Mouse (Mus musculus): ENCODE measurements around the gene Sox5. TPM values are rescaled to one million over a fixed set of nuclear protein-coding genes. Genes with fewer than 3 reads are reported as not detected.

Sox5 gene
- polyA plus RNA-seq, 1 experiment from 2014 or later = 61.5 TPM

DNA sequence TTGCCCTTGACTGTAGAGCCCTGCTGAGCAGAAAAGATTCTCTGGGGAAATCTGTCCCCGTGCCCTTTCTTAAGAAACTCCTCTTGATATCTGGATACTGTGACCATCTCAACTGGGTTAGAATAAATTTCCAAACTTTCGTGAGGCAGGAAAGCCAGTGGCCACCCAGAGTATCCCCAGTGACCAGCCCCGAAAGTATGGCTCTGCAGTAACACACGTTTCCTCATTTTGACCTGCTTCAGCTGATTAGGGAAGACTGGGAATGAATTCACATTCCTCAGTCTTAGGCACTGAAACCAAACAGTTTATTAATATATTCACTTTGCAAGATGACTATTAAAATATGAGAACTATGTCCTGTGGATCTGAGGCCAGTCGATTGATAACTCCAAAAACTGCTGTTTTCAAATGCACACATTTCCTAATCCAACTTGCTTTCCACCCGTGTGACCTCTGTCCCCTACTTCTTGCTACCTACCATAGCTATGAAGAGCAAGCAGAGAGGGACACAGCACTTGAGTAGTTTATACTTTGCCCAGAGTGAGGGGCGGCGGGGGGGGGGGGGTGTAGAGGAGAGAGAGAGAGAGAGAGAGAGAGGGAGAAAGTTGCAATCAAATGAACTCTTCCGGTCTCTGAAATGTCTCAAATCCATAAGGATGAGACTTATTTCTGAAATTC is 1.0 kb downstream of the Sox5 start:
- peak overlapping the region; percentile 76 for H3K4me3 ChIP-seq (ENCODE audit: low read depth, low read length)
- H3K27me3 ChIP-seq (ENCODE audit: control insufficient read depth, insufficient read depth, low read length) = peaks cover 2% of the 10 kb centered on the region; the same call in 1 of the 2 replicates
- 31% methylated on average over 9 of the region's 9 CpGs for WGBS
- no peaks in the 10 kb centered on the region for H3K36me3 ChIP-seq (ENCODE audit: control insufficient read depth, insufficient read depth, low read length)
- H3K9ac ChIP-seq (ENCODE audit: low read length) = peak overlapping the region; percentile 73; the same call in 1 of the 2 replicates
- H3K4me2 ChIP-seq (ENCODE audit: low read depth, low read length, severe bottlenecking) = peak overlapping the region; percentile 96
- no peak for DNase-seq (ENCODE audit: low spot score)
- peaks cover 4% of the 10 kb centered on the region for H3K4me1 ChIP-seq (replicated peaks; ENCODE audit: control insufficient read depth, insufficient read depth, low read length)
- H3K27ac ChIP-seq (ENCODE audit: low read depth, low read length) = no peak overlapping the region
- ATAC-seq (replicated peaks; ENCODE audit: low FRiP score) = no peak
- no peaks in the 10 kb centered on the region for H3K9me3 ChIP-seq (ENCODE audit: control insufficient read depth, low read length)

DNA sequence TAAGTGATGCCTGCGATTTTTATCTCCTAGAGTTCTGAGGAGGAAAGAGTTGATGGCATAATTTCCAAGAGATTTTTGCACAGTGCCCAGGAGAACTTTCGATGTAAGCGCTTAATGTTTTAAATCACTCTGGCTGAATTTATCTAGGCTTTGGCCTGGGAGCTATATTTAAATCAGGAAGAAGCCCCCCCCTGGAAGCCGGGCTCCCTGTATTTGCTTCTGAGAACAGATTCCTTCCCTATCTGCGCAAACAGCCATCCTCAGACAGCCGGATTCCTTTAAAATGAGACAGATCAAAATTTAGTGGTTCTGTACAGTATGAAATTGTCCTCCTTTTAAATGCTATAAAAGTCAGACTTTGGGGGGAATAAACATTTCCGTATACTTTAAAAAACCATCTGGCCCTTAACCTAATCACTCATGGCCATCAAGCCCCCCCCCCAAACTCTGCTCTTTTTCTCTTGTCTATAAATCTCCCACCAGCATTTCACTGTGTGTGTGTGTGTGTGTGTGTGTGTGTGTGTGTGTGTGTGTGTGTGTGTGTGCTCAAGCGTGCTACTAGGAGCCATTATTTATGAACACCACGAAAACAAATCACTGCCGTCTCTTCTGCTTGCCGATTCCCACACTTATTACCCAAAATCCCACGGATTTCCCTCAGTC is 1.7 kb downstream of the Sox5 start:
- H3K4me2 ChIP-seq (ENCODE audit: low read depth, low read length, severe bottlenecking) = peak overlapping the region; percentile 96; the same call in 1 of the 2 replicates
- no peaks in the 10 kb centered on the region for H3K9me3 ChIP-seq (ENCODE audit: control insufficient read depth, low read length)
- H3K9ac ChIP-seq (ENCODE audit: low read length) = no peak overlapping the region
- peak overlapping the region; percentile 5; the same call in 1 of the 2 replicates for H3K4me3 ChIP-seq (ENCODE audit: low read depth, low read length)
- no peak for ATAC-seq (replicated peaks; ENCODE audit: low FRiP score)
- no peaks in the 10 kb centered on the region for H3K36me3 ChIP-seq (ENCODE audit: control insufficient read depth, insufficient read depth, low read length)
- H3K27ac ChIP-seq (ENCODE audit: low read depth, low read length) = no peak overlapping the region
- peaks cover 2% of the 10 kb centered on the region; the same call in 1 of the 2 replicates for H3K27me3 ChIP-seq (ENCODE audit: control insufficient read depth, insufficient read depth, low read length)
- WGBS = 64% methylated on average over 12 of the region's 12 CpGs
- DNase-seq (ENCODE audit: low spot score) = no peak
- H3K4me1 ChIP-seq (replicated peaks; ENCODE audit: control insufficient read depth, insufficient read depth, low read length) = peaks cover 4% of the 10 kb centered on the region

DNA sequence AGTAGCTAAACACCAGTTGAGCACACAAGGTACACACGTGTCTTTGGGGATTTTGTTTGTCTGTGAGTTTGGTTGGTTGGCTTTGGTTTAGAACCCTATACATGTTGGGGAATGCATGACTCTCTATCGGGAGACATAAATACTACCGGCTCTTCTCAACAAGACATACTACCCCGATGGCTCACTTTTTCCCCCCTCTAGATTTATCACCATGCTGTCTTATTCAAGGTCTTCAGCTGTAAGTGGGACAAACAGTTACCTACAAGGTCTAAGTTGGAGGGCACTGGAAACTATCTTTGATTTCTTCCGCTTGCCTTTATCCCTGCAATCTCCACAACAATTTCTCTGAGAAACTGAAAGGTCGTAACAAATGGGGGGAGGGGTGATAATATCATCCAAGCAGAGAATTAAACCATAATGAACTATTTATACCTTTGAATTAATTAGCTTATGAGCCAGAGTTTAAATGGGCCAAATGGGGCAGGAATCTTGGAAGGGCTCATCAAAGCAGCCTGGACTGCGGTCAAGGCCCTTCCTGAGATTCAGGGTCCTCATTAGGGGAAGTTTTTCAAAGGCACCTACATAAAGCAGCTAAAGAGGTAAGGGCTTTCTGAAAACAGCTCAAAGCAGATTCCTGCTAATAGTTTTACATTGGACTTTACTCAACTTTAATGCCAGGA is 4.3 kb downstream of the Sox5 start:
- ATAC-seq (replicated peaks; ENCODE audit: low FRiP score) = no peak
- no peak for DNase-seq (ENCODE audit: low spot score)
- no peak overlapping the region for H3K27ac ChIP-seq (ENCODE audit: low read depth, low read length)
- H3K4me2 ChIP-seq (ENCODE audit: low read depth, low read length, severe bottlenecking) = no peak overlapping the region
- H3K27me3 ChIP-seq (ENCODE audit: control insufficient read depth, insufficient read depth, low read length) = no peaks in the 10 kb centered on the region
- H3K9ac ChIP-seq (ENCODE audit: low read length) = no peak overlapping the region
- WGBS = 82% methylated on average over 7 of the region's 7 CpGs
- H3K4me1 ChIP-seq (replicated peaks; ENCODE audit: control insufficient read depth, insufficient read depth, low read length) = peaks cover under 1% of the 10 kb centered on the region
- H3K36me3 ChIP-seq (ENCODE audit: control insufficient read depth, insufficient read depth, low read length) = no peaks in the 10 kb centered on the region
- H3K4me3 ChIP-seq (ENCODE audit: low read depth, low read length) = no peak overlapping the region
- H3K9me3 ChIP-seq (ENCODE audit: control insufficient read depth, low read length) = no peaks in the 10 kb centered on the region

DNA sequence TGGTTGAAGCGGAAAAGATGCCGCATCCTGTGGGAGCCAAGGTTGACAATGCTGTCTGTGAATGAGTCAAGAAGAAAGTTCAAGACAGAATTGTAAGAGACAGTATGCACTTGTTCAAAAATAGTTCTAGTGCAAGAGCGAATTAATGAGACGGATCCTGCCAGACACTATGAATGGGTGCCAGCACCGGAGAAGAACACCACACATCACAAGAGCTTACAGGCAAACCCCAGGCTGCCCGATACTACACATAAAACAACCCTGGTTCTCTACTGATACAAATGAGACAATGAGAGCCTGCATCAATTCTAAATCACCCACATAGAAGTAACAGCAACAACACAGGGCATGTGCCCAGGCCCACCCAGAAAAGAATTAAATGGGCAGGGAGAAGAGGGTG is 8.0 kb downstream of the Sox5 start:
- Histone ChIP-seq H3K4me1 (replicated peaks; ENCODE audit: control insufficient read depth, insufficient read depth, low read length) (0 out of 2 replicates have a peak, but pooled peaks cover 1% of the 10 kb centered on the region), H3K4me2 (ENCODE audit: low read depth, low read length, severe bottlenecking) (no peak overlapping the region), H3K27ac (ENCODE audit: low read depth, low read length) (no peak overlapping the region), H3K36me3 (ENCODE audit: control insufficient read depth, insufficient read depth, low read length) (no peaks in the 10 kb centered on the region), H3K9me3 (ENCODE audit: control insufficient read depth, low read length) (no peaks in the 10 kb centered on the region), H3K4me3 (ENCODE audit: low read depth, low read length) (no peak overlapping the region), H3K9ac (ENCODE audit: low read length) (no peak overlapping the region), H3K27me3 (ENCODE audit: control insufficient read depth, insufficient read depth, low read length) (no peaks in the 10 kb centered on the region)
- WGBS = 95% methylated on average over 6 of the region's 6 CpGs
- ATAC-seq (replicated peaks; ENCODE audit: low FRiP score) (no peak), DNase-seq (ENCODE audit: low spot score) (no peak)

DNA sequence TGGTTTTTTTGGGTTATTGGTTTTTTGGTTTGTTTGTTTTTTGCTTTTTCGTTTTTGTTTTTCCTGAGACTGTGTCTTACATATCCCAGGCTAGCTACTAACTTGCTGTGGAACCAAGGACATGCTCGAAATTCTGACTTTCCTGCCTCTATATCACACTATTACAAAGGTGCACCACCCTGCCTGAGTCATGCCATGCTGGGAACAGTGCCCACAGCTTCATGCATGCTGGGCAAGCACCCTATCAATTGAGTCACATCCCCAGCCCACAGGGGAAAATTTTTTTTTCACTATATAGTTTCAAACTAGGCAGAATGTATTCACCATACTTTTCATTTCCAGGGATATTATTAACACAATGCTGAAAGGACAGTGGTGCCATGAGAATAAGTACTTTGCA is 8.8 kb downstream of the Sox5 start:
- H3K9me3 ChIP-seq (ENCODE audit: control insufficient read depth, low read length) = no peaks in the 10 kb centered on the region
- ATAC-seq (replicated peaks; ENCODE audit: low FRiP score) (no peak), DNase-seq (ENCODE audit: low spot score) (no peak)
- H3K9ac ChIP-seq (ENCODE audit: low read length) = no peak overlapping the region
- H3K27me3 ChIP-seq (ENCODE audit: control insufficient read depth, insufficient read depth, low read length) = no peaks in the 10 kb centered on the region
- H3K4me1 ChIP-seq (replicated peaks; ENCODE audit: control insufficient read depth, insufficient read depth, low read length) = 0 out of 2 replicates have a peak, but pooled peaks cover 1% of the 10 kb centered on the region
- H3K27ac ChIP-seq (ENCODE audit: low read depth, low read length) = no peak overlapping the region
- whole genome bisulfite sequencing = 80% methylated on average over 2 of the region's 2 CpGs
- H3K4me2 ChIP-seq (ENCODE audit: low read depth, low read length, severe bottlenecking) = no peak overlapping the region
- H3K4me3 ChIP-seq (ENCODE audit: low read depth, low read length) = no peak overlapping the region
- no peaks in the 10 kb centered on the region for H3K36me3 ChIP-seq (ENCODE audit: control insufficient read depth, insufficient read depth, low read length)

DNA sequence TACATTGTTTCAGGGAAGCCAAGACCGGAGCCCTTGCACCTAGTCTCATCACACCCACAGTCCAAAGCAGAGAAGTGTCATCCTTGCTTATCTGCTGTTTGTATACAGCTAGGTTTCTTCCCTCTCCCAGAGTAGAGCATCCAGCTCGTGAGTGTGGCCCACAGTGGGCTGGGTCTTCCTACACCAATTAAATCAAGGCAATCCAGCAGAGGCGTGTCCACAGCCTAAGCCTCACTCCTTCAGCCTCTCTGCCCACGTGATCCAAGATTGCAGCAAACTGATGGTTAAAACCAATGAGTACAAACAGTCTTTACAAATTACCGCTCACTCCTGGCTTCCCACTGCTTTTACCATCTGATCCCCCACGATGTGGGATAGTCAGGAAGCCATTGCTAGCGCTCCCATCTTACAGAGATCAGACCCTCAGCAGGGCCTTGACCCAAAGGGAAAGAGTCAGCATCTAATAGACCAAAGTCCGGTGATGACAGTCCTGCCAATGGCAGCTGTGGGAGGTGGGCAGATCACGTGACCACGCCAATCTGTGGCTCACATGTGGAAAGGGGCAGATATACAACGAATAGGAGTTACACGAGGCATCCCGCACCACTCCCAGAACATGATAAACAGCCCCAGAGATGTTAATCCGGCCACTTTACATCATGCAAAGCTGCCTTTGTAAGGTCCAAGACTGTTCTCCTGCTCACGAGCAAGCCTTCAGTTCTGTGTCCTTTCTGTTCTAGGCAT is 9.4 kb downstream of the Sox5 start:
- 57% methylated on average over 15 of the region's 15 CpGs for WGBS
- no peak for DNase-seq (ENCODE audit: low spot score)
- Histone ChIP-seq H3K4me1 (replicated peaks; ENCODE audit: control insufficient read depth, insufficient read depth, low read length) (0 out of 2 replicates have a peak, but pooled peaks cover 1% of the 10 kb centered on the region), H3K27me3 (ENCODE audit: control insufficient read depth, insufficient read depth, low read length) (no peaks in the 10 kb centered on the region), H3K9ac (ENCODE audit: low read length) (no peak overlapping the region), H3K4me3 (ENCODE audit: low read depth, low read length) (no peak overlapping the region), H3K36me3 (ENCODE audit: control insufficient read depth, insufficient read depth, low read length) (no peaks in the 10 kb centered on the region), H3K4me2 (ENCODE audit: low read depth, low read length, severe bottlenecking) (no peak overlapping the region), H3K9me3 (ENCODE audit: control insufficient read depth, low read length) (no peaks in the 10 kb centered on the region), H3K27ac (ENCODE audit: low read depth, low read length) (no peak overlapping the region)
- ATAC-seq (replicated peaks; ENCODE audit: low FRiP score) = 0 out of 2 replicates have a peak, but pooled peaks have one; percentile 71

DNA sequence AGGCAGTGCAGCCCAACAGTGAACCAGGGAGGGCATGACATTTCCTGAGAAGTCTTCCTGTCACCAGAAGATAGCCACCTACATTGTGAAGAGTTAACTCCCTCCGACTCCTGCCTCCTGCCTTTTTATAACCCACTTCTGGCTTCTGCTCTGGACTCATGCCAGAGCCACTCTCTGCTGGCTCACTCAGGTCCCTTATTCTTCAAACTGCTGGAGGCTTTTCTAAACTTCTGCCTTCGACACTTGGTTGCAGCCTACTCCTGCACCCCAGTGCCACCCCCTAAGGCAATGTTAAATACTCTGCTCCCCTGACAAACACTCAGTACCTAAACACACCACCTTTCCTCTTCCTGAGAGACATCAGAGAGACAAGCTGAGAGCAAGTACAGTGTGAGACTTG is 12.7 kb downstream of the Sox5 start:
- H3K9me3 ChIP-seq (ENCODE audit: control insufficient read depth, low read length) = no peaks in the 10 kb centered on the region
- no peak overlapping the region for H3K4me2 ChIP-seq (ENCODE audit: low read depth, low read length, severe bottlenecking)
- ATAC-seq (replicated peaks; ENCODE audit: low FRiP score) = no peak
- no peak overlapping the region for H3K9ac ChIP-seq (ENCODE audit: low read length)
- H3K36me3 ChIP-seq (ENCODE audit: control insufficient read depth, insufficient read depth, low read length) = no peaks in the 10 kb centered on the region
- H3K4me3 ChIP-seq (ENCODE audit: low read depth, low read length) = no peak overlapping the region
- H3K27me3 ChIP-seq (ENCODE audit: control insufficient read depth, insufficient read depth, low read length) = no peaks in the 10 kb centered on the region
- WGBS = 75% methylated on average over 2 of the region's 2 CpGs
- H3K27ac ChIP-seq (ENCODE audit: low read depth, low read length) = no peak overlapping the region
- no peak for DNase-seq (ENCODE audit: low spot score)
- H3K4me1 ChIP-seq (replicated peaks; ENCODE audit: control insufficient read depth, insufficient read depth, low read length) = 0 out of 2 replicates have a peak, but pooled peaks cover 1% of the 10 kb centered on the region

DNA sequence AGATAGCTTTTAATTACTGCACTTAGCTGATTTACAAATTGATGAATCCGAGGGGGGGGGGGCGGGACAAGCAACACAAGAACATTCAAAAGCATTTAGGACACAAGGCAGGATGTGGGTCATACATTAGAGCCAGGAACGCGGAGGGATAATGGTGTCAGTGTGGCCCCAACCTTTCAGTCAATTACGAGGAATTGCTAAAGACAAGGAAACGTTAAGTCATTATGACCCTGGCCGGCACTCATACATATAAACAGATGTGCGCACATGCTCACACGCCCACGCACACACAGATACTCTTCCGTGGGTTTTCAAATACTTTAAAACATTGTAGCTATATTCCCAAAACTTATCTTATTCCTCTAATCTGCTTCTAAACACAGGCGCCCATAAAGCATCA is 19.9 kb downstream of the Sox5 start:
- ATAC-seq (replicated peaks; ENCODE audit: low FRiP score) (no peak), DNase-seq (ENCODE audit: low spot score) (no peak)
- Histone ChIP-seq H3K4me3 (ENCODE audit: low read depth, low read length) (no peak overlapping the region), H3K4me2 (ENCODE audit: low read depth, low read length, severe bottlenecking) (no peak overlapping the region), H3K27ac (ENCODE audit: low read depth, low read length) (no peak overlapping the region), H3K9ac (ENCODE audit: low read length) (no peak overlapping the region), H3K27me3 (ENCODE audit: control insufficient read depth, insufficient read depth, low read length) (no peaks in the 10 kb centered on the region), H3K36me3 (ENCODE audit: control insufficient read depth, insufficient read depth, low read length) (no peaks in the 10 kb centered on the region), H3K4me1 (replicated peaks; ENCODE audit: control insufficient read depth, insufficient read depth, low read length) (0 out of 2 replicates have a peak, but pooled peaks cover 3% of the 10 kb centered on the region), H3K9me3 (ENCODE audit: control insufficient read depth, low read length) (no peaks in the 10 kb centered on the region)
- 85% methylated on average over 12 of the region's 12 CpGs for WGBS

Data from forebrain, embryonic 11.5 days (tissue).